ENCODE assay signal across 1 mouse cellular context in the genomic region with DNA sequence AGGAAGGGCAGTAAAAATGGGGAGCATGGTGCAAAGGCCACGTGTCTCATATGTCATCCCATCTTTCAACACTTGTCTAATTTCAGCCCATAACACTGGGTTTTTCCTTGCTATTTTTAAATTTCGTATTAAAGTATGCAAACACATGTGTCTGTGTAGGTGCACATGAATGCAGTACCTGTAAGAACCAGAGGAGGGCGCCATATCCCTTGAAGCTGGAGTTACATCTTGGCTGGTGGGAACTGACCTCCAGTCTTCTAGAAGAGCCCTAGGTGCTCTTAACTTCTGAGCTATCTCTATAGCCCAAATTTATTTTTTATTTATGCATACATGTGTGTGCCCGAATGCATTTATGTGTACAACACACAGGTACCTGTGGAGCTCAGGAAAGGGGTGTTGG.
A peak's percentile ranks its signal among the peaks of the same experiment; 100 is the strongest.
TF ChIP-seq lines count a peak whose summit lies in the region.

No protein-coding gene starts in this region.

TF ChIP-seq in MEL, 35 proteins besides CTCF, POLR2A, EP300 and RAD21 (continued from another document):
- TF ChIP-seq GATA1 (IDR thresholded peaks at IDR 0.05; ENCODE audit: low read depth, low read length): no peak
- no peak for TF ChIP-seq CHD2 (IDR thresholded peaks at IDR 0.05; ENCODE audit: low read length)
- TF ChIP-seq E2F4 (IDR thresholded peaks at IDR 0.05; ENCODE audit: borderline replicate concordance, low read depth, low read length): no peak
- TF ChIP-seq JUND (IDR thresholded peaks at IDR 0.05; ENCODE audit: low read depth, low read length): no peak
- TF ChIP-seq ELF1 (IDR thresholded peaks at IDR 0.05; ENCODE audit: low read depth, low read length): no peak
- TF ChIP-seq SMC3 (IDR thresholded peaks at IDR 0.05; ENCODE audit: low read depth, low read length): peak; percentile 22; the same call in 1 of the 2 replicates
